Mouse (Mus musculus) heart, postnatal 14 days (tissue): ENCODE measurements at regions not wholly inside any gene's neighbourhood (a gene's known extent, or its start where the extent isn't known, plus 50 kb on each side); places are given as distances from the start of the nearest gene placed in this dataset.

ENCODE experiments used
- DNase-seq, 2 experiments: peaks; one replicate each; pipeline ENCODE4 v3.0.0; 2021 to 2022
- intact Hi-C: fragments of 180-260 bp; cut with DNase I; formaldehyde crosslinking; loops from one replicate; pipeline ENCODE4 v1.15.1; 2025

DNA sequence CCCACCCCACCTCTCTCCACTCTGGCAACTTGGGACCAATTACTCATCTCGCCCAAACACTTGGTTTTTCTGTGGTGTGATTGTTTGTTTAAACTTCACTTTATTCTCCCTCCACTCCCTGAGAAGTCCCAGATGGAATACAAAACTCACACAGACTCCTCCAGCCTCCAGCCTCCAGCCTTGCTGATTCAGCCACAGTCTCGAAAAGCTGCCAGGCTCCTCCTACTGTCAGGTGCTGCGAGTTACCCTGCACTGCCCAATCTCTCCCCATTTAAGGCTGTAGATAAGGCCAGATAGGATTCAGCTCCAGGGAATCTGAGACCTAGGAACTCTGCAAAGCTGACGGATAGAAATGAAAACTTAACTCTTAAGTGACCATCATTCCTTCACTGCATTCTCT lies 340.7 kb downstream of the Cmpk2 start:
- DNase-seq, result no peak
- intact Hi-C loops, result no loop called here

DNA sequence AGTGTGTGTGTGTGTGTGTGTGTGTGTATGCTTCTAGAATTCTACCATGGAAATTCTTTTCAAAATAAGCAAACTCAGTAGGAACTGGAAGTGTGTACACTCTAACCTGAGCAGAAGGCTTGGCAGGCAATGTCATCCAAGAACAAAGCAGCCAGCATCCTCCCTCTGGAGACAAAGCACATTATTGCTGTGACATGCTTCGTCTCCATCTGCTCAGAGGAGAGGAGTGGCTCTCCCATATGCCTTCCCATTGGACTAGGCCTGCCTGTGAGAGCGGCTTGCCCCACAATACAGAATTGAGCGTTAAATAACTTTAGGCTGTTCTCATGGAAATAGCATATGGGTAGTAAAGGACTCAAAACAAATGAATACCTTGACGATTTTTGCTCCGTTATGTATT lies 333.5 kb downstream of the Cmpk2 start:
- intact Hi-C loops, result no loop called here

DNA sequence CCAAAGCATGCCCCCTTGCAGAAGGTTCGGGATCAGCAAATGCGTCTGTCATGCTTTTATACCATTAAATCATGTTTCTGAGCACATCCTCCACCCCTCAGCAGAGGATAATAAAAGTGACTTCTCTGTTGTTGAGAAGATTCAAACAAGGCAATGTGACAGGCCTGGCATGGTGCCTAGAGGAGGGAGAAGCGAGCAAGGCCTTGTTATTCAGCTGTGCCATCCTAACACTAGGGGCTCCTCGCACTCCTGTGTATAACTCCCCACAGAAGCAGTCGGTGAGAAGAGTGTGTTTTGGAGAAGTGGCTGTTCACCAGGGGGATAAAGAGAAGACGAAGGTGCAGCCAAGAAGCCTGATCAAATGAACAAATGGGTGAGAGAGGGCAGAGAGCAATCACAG lies 330.3 kb downstream of the Cmpk2 start:
- intact Hi-C loops, result no loop called here

More for the DNA sequence above, 333.5 kb downstream of the Cmpk2 start:
- DNase-seq, result no peak

DNA sequence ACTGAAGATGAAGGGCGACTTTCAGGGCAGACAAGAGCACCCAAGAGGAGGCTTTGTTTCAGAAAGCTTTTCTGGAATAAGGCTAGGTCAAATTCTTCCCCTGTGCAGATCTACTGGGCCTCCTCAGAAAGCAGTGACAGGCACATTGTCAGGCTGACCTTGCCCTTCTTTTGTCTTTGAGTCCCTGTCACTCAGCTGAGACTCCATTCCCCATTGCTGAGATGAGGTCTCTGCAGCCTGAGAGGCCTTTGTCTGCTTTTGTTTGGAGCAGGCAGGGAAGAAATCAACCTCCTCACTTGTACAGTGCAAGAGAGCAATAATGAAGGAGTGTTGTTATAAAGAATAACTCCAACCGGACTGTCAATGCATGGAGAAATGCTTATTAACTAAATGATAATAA lies 327.4 kb downstream of the Cmpk2 start:
- DNase-seq, result no peak
- intact Hi-C loops, result no loop called here

More for the DNA sequence above, 330.3 kb downstream of the Cmpk2 start:
- no peak for DNase-seq

DNA sequence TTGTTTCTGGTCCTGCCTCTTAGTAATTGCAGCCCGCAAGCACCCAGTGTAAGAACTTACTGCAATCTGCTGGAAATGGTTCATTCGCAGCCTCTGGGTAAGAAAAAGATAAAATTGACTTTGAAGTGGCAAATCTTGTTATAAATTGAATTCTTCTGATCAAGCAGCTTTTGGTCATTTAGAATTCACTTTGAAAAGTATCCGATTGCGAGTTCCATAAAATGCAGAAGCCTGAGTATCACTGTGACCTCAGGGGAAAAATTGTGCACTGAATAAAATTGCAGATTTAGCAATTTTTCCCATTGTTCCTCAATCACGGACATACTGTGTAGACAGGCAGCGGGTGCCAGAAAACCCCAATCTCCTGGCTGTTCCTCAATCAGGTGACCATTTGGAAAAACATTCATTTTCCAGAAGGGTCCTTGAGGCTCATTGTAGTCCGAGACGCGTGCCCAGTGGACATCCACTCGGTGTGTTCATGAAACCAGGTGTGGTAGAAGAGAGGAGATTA lies 320.4 kb downstream of the Cmpk2 start:
- intact Hi-C loops, result no loop called here
- no peak for DNase-seq

DNA sequence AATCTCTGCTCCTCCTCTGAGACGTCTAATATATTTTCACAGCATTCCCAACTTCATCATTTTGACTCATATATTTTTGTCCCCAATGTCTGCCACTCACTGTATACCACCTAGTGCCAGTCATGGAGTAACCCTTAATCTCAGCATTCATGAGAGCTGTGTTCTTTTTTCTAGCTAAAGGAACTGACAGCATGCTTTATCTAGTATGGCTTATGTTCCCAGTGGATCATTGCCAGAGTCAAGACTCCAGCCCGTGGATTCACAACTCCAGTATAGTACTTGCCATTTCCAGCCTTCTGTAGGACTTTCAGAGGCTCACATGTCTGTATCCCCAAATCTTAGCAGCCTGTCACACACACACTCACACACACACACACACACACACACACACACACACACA lies 316.5 kb downstream of the Cmpk2 start:
- intact Hi-C loops, result no loop called here
- DNase-seq, result no peak

DNA sequence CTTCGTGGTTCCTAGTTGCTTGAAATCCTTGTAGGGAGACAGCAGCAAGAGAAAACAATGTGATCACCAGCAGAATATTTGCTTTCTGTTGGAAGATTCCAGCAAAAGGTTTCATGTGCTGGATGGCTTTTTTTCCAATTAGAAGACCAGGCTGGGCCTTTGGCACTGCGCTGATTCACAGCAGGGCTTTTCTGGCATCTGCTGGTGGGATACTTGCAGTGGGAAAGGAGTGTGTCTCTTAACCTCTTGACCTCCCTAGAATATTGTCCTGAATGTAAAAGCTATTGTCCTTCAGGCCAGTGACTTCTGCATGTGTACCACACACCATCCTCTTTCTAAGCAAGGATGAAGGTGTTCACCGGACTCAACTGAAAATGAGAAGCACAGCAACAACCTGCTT lies 315.4 kb downstream of the Cmpk2 start:
- no peak for DNase-seq
- intact Hi-C loops, result no loop called here

DNA sequence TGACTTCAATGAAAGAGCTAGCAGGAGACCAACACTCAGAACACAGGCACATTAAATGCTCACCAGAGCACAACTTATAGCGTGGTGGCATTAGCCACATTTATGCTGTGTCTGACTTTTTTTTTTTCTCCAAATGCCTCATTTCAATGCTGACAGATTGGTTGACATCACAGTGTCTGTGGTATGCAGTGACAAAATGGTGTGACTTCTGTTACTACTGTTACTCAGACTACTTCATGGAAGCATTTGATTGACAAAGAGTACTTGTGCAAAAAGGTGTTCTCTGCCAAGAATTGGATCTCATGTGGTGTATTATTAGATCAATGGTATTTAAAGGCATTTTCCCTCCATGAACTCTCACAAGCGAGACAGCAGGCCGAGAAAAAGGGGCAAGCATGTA lies 314.8 kb downstream of the Cmpk2 start:
- intact Hi-C loops, result no loop called here
- no peak for DNase-seq

DNA sequence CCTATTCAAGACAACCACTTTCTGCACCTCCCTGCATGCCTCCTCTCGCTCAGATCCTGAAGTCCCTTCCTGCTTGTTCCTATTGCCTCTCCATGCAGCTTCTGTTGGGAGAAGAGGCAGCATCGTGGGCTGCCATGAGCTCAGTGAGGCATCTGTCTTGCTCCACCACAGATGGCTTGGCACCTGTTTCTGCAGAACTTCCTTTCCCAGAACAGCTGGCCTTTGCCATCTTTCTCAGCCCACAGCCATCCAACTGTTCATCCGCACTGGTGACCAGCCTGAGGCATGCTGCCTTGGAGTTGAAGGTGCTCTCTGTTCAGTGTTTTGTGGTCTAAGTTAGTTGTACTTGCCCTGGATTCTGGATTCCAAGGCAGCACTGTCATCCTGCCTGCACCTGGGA lies 312.5 kb downstream of the Cmpk2 start:
- intact Hi-C loops, result no loop called here
- DNase-seq, result no peak

DNA sequence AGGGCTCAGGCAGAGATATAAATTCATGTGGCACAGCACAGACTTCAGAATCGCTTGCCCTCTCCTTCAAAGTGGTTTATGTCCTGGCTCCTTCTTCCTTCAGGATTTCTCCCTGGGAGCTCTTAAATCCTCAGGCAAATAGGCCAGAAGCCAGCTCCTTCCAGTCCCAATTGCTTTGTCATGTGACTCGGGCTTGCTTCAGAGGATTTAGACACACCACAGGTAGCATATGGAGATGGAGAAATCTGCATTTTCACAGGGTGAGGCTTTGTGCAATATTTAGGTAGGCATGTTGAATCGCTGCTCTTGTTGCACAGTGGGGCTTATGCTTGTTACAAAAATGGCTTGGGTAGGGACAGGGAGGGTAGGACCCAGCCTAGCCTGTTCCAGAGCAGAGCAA lies 309.8 kb downstream of the Cmpk2 start:
- no peak for DNase-seq
- intact Hi-C loops, result no loop called here

DNA sequence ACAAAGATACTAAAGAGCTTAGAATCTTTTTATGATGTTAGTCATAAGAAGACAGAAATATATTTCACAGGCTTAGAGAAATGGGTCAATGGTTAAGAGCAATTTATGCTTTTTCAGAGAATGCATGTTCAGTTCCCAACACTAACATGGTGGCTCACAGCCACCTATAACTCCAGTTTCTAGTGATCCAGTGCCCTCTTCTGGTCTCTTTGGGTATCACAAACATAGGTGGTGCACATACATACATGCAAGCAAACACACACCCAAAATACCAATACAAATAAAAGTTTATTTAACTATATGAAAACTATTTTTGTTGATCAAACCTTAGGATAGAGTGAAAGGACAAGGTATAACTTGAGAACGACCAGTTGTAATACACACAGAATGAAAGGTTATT lies 308.0 kb downstream of the Cmpk2 start:
- no peak for DNase-seq
- intact Hi-C loops, result no loop called here

DNA sequence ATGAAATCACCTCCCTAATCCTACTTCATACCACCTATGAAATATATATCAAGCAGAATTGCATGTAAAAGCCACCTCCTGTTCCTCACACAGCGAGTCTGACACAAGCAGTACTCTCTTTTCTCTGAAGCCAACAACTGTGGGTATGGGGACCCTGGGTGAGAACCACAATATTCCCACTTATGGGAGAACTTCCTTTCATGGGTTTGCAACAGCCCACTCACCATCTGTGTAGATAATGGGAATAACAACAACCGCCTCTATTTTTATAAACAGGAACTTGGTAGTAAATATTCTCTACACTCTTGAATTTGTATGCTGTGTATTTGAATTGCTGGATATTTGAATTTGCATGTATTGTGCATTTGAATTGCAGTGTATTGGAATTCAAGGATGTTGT lies 305.0 kb downstream of the Cmpk2 start:
- intact Hi-C loops, result no loop called here
- no peak for DNase-seq

DNA sequence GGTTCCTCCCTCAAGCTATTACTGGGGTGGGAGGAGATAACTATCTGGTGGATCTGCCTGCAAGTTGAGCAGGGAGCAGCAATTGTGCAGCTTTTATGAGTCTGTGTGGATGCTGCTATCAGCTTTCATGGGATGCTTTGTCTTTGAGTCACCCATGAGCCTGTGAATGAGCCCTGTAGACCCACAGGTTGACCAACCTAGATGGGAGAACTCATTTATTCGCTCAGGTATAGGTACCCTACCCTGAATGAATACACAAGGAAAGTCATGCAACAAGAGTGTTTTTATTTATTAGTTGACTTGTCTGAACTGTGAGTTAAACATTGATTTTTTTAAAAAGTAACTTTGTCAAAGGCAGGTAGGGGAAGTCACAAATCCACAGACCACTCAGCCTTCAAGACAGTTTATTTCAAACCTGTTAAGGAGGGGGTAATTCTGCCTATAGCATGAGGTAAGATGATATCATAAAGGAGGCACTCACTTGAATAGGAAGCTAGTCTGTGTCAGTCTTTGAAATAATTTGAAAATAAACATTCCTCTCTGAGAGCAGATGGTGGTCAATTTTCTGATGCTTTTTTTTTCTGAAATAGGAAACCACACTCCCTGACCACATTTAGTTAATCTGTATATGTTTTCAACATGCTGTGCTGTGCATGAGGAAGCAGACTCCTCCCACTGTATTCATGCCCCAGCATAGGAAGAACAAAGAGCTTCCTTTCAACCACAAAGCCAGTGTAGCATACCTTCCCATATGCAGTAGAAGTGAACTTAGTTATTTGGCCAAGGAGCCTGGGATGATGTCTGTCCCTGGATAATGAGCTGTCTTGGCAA lies 302.0 kb downstream of the Cmpk2 start:
- no peak for DNase-seq
- intact Hi-C loops, result no loop called here

DNA sequence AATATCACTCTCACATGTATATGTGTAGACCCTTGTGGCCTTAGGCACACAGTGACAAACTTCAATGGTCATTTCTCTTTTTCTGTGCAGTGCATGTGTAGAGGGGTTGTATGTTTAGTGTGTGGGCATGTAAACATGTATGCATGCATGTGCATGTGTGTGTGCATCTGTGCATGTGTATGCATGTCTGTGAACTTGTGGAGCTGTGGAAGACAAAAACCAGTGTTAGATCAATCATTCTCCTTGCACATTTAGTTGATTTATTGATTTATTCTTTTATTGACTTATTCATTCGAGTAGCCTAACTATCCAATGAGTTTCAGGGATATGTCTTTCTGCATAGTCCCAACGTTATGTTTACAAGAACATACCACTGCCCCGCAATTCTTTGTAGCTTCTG lies 298.5 kb downstream of the Cmpk2 start:
- no peak for DNase-seq

DNA sequence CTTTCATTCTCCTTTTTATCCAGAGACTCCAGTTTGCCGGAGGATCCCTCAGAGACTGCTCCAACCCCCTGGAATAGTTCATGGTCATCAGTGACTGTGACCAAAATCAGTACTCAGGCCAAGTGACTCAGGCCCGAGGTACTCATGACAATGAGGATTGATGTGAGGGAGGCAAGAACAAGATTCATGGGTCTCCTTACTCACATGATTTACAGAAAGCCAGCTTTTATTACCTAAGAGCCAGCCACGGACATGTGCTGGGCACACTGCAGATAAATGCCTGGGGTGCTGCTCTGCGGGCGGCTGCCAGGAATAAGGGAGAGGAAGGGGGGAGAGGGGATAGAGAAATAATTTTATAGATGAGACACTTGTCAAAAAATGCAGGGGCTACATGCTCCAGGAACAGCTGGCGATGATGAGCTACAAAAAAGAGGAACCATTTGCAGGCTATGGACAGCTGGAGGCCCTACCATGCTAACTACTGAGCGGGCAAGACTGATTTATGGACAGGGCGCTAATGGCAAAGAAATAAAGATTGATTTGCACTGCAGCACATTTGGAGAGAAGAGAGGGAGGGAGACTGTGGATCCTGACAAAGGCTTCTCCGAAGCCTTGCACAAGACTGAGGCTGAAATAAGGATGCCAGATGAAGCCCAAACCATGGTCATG lies 289.8 kb downstream of the Cmpk2 start:
- no peak for DNase-seq
- intact Hi-C loops, result no loop called here

More for the DNA sequence above, 298.5 kb downstream of the Cmpk2 start:
- intact Hi-C loops, result no loop called here

DNA sequence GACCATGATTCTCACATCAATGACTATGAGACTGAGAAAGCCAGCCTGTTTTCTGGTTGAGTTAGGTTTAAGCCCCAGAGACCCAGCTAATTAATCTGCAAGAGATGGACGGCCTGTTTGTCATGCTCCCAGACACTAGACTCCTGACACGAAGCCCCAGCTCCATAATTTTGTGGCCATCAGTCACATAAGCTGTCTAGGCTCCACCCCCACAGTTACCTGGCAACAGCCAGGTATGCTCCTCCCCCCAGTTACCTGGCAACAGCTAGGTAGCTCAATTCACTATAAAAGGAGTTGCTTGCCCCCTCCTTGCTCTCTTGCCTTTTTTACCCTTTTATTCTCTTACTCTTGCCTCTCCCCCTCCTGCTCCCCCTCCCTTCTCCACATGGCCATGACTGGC lies 287.3 kb downstream of the Cmpk2 start:
- DNase-seq, result no peak
- intact Hi-C loops, result no loop called here

DNA sequence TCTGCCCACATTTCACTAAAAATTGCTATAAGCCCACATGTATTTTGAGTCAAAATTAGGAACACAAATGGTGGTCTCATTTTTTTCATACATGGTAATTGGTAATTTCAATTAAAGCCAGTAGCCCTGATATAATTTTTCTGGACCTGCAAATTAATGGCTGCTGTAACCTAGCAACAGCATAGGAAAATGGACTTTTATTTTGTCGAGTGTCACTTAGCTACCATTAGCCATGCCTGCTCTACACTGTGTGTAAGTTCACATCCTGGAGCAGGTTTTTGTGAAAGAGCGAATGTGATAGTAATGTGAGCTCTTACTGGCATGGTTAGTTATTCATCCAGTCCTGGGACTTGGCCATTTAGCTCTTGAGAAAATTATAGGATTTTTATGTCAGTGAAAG lies 285.6 kb downstream of the Cmpk2 start:
- no peak for DNase-seq
- intact Hi-C loops, result no loop called here

DNA sequence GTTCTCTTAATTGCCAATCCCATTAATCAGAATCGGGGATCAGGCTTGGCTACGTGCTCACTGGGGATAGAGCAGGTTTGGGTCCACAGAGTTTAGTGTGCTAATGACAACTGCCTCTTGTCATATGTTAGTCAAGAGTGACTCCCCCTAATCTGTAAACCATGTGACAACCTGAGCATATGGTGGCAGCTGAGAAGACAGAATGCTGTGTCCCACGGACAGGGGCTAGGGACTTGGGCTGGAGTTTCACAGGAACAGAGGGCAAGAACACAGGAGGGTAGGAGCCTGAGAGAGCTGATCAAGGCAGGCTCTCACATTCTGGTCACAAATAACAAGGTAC lies 265.5 kb downstream of the Cmpk2 start:
- no peak for DNase-seq
- intact Hi-C loops, result no loop called here

DNA sequence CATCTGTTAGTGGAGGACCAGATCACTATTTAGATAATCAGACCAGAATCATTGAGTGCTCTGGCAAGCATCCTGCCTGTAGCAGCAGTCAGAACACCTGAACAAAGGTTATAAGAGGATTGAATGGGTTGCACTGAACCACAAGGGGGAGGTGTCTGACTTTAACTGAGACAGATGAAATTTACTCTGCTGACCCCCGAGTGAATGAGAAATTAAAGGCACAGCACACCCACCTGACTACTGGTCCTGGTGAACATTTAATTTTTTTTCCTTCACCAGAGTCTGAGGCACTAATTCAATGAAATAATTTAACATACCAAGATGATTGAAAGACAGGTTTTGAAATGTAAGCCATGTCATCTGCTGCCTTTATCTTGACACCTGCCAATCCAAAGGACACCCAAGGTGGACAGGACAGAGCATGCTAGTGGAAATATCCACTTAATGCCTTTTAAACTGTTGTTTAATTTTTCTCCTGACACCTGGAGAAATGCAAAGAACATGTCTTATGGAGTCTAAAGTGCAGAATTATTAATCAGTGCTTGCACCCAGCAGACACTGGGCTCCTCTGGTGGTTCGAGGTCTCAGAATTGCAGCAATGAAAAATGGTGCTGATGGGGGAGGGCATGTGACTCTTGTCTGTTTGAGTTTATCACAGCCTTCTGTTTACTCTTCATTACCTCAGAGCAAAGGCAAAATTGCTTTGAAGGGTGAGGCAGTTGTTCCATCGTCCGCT lies 265.0 kb downstream of the Cmpk2 start:
- no peak for DNase-seq
- intact Hi-C loops, result no loop called here

DNA sequence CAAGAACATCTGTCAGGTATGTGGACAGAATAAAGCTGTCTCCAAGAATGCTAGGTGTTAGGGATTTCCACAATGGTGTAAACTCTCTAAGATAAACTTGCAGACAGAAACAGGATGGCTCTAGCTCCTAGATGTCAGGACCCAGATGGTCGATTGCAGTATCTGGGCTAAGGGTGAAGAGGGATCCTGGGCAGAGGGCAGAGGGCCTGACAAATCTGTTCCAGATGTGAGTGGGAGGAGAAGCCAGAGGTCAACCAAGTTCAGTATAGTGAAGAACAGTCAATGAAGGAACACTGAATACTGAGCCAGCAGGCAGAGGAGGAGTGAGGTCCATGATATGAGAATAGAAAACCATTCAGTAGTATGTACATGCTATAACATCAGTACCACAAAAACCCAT lies 254.4 kb downstream of the Cmpk2 start:
- intact Hi-C loops, result no loop called here
- no peak for DNase-seq

DNA sequence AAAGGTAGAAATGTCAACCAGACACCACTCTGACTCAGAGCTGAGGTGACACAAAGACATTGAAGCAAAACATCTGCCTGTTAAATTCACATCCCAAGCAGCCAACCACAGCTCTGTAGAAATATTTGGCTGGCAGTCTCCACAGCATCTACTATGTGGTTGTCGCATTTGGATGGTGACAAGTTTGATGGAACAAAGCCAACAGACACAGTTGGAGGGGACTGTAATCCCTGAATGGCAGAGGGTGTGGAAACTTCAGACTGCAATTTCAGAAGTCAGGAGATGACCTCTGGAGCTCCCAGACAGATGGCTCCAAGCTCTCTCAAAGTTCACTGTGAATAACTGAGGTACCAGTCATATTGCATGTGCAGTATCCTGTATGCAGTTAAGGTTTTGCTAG lies 229.8 kb downstream of the Cmpk2 start:
- no peak for DNase-seq
- intact Hi-C loops, result no loop called here

DNA sequence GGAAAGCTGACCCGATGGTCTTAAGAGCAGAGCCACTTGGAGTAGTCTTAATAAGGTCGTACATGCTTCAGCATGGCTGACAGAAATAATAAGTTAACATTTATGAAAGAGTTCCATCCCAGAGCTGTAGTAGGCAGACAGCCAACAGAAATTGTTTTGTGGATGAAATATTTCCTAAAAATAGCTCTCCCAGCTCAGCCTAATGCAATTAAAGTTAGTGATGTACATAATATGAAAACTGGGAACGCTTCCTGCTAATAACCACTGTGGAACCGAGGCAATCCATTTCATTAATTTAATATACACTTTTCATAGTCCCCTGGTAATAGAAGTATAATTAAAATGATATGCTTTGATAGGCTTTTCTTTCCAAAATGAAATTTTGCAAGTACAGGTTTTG lies 219.0 kb downstream of the Cmpk2 start:
- intact Hi-C loops, result no loop called here
- peak in 1 of 2 experiments; percentile 3 for DNase-seq
